Mouse (Mus musculus) heart, adult 18-20 months (tissue): ENCODE results near the gene Pak6. TPM values are rescaled to one million over a fixed set of nuclear protein-coding genes. Genes with fewer than 3 reads are reported as not detected.

Source experiments
- DNase-seq, 2 experiments: peaks; one replicate each; pipeline ENCODE4 v3.0.0; 2021 to 2022; ENCODE audit warnings: mixed read lengths in 1 of 2
- total RNA-seq, 2 experiments: library from RNA; stranded (reverse); gene quantifications; 2 replicates each; pipeline ENCODE4 v1.2.3; 2021

Gene Pak6
- total RNA-seq, 2 experiments from 2014 or later = 9.0 to 9.3 TPM

DNA sequence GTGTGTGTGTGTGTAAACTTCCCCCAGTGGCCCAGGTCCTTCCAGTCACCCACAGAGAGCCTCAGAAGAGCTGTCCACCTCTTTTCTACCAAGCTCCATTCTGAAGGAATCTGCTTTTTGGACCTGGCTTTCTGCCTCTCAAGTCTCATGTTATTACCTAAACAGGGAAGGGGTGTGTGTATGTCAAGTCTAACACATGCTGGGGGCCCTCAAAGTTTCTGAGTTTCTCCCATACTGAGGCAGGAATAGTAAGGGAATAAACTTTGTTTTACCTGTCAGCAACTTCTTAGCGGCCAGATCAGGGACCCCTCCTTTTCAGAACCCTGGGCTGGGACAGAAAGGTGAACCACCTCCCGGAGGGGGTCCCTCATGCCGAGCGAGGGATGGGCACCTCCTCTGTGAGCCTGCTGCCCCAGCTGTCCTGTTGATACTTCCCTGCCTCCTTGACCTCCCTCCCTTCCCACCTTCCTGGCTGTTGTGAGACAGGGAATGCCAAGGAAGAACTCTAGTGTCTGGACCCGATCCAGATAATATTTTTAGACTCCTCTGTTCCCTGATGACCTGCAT lies 34.3 kb downstream of the Pak6 start:
- DNase-seq = peak in 1 of 2 experiments; percentile 22

DNA sequence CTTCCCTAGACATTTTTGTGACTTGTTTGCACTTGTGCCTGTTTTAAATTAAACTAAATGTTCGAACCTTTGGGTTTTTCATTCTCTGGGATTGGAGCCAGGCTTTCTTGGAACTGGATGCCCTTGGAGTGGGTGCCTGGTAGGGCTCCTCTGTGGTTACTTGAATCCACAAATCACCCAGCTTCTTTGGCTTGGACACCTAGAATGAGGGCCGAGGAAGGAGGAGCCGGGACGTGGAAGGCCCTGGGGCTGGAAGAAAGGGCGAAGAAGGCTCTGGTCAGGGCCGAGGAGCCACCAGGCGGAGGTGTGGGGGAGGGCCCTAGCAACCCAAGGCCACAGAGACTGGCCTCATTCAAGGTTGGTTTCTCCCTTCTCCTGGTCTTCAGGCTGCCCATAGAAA lies 34.9 kb downstream of the Pak6 start:
- no peak for DNase-seq

DNA sequence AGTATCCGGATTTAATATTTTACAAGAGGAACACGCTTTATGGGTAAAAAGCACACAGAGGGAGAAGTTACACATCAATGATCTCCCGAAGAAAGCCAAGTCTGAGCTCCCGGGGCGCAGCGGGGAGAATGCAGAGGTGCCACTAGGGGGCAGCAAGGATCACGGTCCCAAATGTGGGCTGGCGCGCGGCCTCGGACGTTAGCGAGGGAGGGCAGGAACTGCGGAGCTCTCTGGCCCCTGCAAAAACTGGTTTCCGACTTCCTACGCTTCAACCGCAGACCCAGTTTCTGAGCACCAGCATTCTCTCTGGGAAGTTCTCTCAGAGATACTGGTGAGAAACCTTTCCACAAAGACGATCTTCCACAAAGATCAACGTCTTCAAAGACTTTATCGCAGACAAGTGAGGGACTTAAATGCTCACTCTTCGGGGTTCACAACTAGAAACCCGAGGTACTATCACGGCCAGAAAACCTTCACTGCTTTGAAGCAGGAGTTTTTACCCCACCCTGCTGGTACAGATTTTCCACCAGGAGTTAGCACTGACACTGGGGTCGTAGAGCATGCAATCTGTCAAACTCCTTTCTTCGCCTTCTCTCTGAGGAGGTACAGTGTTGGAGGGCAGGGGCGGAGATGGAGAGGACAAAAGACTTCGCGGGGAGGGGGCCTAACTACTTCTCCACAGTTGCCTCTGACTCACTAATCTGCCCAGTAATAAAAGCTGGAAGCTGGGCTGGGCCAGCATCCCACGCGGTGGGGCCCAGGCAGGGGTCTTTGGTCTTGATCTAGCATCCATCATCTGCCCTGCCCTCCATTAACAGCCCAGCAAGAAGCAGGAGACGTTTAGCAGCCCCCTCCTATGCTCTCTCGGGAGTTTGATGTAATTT lies 37.3 kb downstream of the Pak6 start:
- peak; percentile 84 to 93 for DNase-seq

DNA sequence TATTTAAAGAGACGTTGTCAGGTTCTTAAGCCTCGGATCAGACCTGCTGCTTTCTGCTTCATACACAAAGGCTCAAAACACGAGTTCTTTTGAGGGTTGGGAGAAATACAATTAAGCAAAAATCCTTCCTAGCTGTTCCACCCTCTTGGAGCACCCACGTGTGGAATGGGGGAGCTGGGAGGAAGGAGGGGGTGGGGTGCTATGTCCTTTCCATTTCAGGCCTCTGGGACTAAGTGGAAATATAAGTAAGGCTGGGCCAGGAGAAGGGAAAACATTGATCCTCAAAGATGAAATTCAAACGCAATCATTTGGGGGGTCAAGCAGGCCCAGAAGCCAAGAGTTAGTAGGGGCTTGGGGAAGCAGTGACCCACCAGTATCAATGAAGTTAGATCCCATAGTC lies 38.1 kb downstream of the Pak6 start:
- DNase-seq = no peak

DNA sequence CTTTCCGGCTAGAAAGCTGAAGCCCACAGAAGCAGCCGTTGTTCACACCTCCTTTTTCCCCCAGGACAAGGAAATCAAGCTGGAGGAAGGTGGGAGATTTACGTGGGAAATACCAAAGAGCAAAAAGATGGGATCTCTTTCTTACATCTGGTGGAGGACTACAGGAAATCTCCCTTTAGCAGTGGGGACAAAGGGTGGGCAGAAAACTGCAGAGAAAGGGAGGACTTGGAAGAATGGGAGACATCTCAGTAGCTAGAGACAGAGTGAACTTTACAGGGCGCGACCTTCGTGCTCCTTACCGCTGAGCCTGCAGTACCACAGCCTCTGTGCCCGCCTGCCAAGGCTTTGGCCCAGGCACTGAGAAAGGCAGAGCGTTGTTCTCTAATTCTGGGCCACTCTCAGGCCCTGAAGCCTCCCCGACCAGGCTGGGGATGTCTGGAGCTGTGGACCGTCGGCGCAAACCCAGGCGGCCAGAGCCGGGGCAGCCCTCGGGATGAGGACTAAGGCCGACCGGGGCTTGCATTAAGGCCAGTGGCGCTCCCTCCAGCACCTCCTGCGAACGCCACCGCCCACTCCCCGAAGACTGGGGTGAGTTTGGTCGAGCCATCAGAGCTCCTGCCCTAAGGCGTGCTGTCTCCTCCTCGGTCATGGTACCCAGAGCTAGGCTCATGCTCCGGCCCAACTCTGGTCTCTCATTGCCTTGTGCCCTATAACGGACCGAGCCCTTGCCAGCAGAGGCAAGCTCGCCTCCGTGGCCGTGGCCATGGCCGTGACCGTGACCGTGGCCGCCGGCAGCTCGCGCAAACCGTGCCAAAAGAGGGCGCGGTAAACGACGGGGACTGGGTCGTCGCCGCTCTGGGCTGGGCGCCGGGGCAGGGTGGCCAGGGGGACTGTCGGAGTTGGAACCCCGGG lies 39.1 kb downstream of the Pak6 start:
- DNase-seq = no peak

DNA sequence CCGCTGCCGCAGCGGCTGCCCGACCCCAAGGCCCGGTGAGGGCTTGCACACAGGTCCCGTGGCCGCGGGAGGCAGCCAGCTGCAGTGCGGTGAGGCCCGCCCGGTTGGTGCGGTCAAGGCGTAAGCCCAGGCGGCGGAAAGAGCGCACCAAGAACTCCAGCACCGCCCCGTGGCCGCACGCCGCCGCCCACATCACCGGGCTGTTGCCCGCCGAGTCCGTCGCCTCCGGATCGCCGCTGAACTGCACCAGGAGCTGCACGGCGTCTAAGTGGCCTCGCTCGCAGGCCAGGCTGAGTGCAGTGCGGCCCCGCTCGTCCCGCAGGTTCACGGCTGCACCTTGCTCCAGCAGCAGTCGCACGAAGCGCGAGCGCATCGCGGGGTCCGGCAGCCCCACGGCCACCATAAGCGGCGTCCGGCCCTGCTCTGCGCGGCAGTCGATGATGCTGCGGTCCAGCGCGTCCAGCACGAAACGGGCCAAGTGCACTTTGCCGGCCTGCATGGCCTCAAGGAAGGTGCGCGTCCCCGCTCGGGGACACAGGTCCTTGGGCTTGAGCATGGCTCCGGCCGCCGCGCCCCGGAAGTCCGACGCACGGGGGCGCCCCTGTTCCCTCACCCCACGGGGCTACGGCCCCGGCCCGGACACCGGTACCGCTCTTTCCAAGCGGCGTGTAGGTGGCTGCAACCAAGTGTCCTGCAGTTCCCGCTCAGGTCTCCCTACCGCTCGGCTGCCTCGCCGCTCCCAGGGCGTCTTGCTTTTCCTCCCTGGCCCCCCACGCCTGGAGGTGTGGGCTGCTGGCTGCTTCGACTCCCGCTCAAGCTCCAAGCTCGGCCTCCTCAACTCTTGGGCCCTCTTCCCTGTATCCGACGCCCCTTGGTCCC lies 40.0 kb downstream of the Pak6 start:
- DNase-seq = peak; percentile 56 to 68

DNA sequence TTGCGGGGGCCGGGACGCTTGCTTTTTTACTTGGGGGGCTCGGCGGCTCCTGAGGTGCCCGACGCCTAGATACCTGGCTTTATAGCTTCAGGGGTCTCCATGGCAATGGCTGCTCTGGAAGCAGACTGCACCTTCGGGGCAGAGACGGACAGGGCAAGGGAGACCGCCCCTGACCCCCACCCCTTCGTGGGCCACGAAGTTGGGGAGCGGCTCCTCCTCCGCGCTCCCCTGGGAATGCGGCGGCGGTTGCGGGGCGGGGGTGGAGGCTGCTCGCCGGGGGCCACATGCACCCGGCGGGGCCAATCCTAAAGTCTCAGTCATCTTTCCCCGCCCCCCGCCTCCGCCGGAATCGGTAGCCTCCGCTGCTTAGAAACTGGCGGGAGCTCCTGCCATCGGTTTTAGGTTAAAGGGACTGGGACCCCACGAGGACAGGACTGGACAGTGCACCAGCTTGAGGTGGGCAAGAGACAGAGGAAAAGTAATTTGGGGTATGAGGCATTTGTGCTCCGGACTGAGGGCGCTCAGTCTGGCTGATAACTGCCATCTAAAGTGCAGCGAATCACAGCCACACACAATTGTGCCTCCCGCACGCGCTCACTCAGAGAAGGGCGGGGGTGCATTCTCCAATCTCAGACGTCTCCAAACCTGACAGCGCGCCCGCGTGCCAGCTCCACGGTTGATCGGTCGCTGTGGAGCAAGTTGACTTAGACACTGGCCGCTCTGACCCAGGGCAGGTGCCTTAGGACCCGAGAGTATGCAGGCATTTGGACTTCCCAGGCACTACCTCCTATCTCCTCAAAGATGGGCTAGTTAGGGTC lies 41.0 kb downstream of the Pak6 start, which contains the start of gene Ankrd63:
Ankrd63 (minus strand) TSS at position 51 of the 818 bp plus-strand sequence.
- DNase-seq = peak in 1 of 2 experiments; percentile 28

DNA sequence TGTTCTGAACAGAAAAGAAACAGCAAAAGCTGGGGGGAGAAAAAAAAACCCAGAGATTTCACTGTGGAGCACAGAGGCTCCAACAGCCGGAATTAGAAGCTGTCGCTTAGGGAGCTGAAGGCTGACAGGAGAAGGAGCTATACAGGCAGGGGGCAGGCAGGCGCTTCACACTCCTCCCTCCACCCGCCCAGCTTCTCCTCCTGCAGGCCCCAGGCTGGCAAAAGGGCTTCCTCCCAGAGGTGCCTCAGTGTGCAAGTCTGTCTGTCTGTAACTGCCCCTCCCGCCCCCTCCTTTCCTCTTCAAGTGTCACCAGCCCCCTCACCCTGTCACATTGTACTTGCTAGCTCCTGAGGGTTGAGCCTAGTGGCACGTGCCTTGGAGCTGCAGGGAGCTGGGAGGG lies 43.3 kb downstream of the Pak6 start:
- DNase-seq = no peak

DNA sequence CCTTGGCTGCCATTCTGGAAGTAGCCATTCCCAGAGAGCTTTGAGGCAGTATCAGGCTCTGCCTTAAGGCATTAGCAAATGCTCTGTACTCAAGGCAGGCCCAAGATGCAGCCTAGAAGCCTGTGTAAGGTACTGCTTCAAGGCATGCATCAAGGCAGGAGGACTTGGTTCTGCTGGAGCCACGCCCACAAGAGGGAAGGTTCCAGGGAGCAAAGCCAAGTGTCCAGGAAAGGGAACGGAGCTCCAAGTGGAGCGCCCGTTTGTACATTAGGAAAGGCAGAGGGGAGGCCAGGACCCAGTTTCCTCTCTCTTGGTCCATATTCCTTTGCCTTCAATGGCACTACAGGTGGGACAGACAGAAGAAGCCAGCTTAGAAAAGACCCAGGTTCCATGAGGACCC lies 45.4 kb downstream of the Pak6 start:
- DNase-seq = peak in 1 of 2 experiments; percentile 42

DNA sequence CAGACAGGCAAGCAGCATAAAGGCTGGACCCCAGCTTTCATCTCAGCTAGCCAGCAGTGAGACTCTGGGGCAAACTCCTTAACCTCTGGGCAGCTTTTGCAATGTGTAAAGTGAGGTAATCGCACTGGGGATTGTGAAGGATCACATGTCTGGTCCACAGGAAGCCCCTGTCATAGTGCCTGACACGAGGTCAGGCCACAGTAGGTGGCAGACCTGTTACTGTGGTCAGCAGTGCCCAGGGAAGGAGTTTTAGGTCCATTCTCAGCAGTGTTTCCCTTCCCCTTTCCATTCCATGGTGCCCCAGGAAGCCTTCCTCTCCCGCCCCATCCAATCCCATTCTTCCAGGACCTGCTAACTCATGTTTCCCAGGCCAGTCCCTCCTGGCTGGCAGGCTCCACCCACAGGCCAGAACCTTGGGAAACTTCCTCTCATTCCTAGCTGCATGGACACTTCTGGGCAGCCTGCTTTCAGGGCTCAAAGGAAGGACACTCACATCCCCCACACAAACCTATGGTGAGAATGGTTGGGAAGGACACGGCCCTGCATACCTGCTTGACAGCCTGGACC lies 46.6 kb downstream of the Pak6 start:
- DNase-seq = no peak

DNA sequence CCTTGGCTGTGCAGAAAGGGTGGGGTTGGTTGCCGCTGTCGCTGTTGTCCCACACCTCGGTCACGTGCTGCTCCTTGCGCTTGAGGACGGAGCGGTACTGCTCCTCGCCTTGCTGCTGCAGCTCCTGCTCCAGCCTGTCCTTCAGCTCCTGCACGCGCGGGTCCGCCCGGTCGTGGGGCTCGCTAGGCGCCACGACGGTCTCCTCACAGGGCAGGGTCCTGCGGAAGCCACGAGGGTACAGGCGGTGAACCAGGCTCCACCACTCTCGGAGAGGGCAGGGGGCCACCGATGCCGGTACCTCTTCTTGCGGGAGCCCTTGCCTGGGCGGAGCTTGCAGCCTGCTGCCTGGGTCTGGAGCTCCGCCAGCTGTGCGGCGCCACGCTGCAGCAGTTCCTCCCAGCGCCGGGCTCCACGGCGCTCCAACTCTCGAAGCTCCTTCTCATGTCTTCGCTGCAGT lies 48.0 kb downstream of the Pak6 start:
- DNase-seq = peak in 1 of 2 experiments; percentile 38

DNA sequence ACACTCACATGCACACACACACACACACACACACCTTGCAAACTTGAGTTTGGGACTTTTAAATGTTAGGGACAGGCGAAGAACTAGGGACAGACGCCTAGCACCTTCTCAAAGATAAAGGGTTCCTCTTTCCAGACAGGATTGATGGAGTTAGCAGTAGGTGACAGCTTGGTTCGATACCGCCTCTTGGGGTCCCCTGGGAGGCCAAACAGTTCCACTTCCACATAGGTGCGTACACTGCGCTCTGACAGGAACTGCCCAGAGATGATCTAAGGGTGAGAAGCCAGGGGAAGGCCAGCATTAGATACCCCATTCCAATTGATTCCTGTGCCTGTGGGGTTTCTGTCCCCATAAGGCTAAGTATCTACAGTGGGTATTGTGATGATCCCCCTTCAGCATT lies 50.5 kb downstream of the Pak6 start:
- no peak for DNase-seq

DNA sequence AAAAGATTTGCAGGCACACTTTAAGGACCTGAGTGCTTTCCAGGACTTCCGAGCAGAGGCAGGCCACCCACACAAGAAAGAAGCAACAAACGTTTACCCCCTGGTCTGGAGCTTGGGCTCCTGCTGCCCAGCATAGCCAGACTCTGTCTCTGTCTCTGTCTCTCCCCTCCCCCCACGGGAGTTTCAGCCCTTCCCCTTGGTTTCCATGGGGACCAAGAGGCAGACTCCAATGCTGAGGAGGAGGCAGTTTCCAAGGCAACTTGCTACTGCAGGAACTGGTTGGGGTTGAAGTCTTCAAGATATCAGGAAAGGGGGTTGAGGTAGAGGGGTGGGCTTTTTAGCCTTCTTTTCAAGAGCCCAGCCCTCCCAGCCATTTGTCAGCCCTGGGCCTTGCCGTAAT lies 51.1 kb downstream of the Pak6 start:
- DNase-seq = no peak

DNA sequence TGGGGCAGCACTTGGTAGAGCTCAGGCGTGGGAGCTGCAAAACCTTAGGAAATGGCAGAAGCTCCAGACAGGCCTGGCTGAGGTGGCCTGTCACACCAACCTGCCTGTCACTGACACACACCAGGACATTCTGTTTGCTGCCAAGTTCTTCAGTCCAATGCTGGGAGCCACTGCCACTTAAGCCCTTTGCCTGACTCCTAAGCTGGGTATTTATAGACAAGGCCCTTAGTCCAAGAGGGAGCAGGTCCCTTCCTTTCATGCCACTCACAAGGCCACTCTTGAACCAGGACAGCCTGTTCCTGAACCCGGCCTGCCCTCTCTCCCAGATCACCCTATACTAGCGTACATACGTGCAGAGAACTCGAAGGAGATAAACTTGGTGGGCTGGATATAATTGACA lies 53.6 kb downstream of the Pak6 start:
- peak; percentile 74 to 88 for DNase-seq

DNA sequence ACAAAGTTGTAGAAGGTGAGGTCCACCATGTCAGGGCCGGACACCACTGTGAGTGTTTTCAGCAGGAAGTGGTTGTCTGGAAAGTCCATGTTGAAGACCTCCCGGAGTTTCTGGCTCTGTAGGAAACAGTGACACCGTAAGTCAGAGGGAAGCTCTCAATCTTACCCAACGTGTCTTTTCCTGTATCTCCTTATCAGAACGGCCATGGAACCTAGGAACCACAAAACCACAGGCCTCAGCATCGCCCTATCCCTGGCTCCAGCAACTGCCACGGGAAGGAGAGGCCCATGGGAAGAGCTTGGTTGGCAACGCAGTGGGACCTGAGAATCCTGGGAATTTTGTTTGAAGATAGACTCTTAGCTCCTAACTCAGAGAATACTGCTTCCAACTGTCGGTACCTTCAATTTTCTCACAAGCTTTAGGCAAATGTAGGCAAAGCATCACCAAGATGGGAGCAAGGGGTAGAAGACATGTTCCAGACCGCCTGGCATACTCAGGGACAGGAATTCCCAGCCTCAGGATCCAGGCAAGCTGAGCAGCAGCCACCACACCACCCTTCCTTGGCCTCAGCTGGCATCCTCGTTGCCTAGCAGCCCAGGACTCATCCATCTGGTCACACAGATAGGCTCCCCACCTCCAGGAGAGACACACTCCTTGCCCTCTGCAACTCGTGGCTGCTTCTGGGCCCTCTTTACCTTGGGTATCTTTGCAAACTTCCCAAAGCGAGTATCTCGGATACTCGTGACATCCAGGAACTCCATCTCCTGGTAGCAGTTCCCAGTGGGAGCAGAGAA lies 60.8 kb downstream of the Pak6 start:
- no peak for DNase-seq

DNA sequence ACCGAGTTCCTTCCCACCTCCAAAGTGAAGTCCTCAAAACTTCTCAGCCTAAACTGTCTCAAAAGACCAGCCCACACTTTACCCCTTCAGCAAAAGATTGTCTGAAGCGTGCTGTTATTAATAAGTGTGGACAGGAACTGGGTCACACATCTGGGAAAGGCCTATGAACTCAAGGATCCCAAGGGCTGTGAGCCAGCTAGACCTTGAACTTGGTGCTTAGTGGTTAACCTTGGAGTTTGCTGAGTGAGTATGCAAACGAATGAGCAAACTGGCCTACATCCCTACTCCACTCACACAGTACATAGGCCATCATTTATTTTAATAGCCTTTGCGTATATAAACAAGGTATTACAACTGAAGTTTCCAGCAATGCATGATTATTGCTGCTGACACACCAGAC lies 62.4 kb downstream of the Pak6 start:
- no peak for DNase-seq

DNA sequence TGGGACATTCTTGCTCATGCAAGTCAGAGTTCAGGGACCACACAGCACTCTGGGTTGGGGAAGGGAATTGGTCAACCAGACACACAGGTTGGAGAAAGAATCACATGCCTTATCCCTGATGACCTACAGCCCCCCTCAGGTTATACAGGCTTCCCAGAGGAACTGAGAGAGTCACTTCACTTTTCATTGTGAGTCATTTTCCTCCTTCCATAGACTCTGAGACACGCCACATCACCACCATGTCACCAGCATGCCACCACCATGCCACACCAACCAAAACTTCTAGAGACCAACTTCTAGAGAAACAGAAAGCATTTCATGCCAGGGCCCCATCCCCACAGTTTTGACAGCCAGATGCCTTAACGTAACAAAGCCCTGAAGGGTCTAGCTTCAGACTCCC lies 63.8 kb downstream of the Pak6 start:
- no peak for DNase-seq

DNA sequence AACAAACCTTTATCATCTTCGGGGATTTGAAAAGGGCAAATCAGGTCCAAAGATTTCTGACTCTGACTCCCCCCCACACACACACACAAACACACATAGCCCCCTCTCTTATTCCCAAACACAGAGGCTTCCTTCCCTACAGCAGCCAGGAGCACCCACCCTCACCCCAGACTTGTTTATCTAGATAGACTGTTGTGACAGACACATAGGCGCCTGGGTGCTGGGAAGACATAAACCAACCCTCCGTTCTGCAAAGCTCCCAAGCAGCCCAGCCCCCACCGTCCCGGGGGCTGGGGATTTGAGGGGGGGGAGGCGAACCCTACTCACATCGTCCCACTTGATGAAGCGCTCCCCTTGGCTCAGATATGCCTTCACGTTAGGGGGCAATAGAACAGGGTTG lies 64.8 kb downstream of the Pak6 start:
- DNase-seq = no peak

DNA sequence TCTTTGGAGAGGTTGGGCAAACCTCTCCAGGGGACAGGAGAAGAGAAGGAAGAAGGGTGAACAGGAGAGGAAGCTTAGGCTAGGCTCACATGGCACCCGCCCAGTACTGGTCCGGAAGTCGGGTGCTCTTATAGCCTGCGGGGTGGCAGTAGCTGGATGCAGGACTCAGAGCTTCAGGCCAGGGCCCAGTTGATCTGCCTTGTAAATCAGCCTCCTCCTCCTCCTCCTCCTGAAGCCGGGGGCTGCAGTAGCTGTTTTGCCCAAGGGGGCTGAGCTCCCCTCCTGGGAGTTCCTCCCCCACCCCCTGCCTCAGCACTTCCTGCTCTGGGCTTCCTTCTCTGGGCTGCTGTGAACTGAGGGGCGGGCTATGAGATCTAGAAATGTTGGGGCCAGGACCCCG lies 65.2 kb downstream of the Pak6 start, which contains the start of gene Plcb2:
Plcb2 (minus strand) TSS at position 102 of the 400 bp plus-strand sequence.
- no peak for DNase-seq
